Mouse (Mus musculus) stomach, embryonic 16.5 days (tissue): Measurements from ENCODE around the gene Crybb1. TPM values are rescaled to one million over a fixed set of nuclear protein-coding genes. Genes with fewer than 3 reads are reported as not detected.
A peak's percentile ranks its signal among the peaks of the same experiment; 100 is the strongest.

Experiments used
- ATAC-seq: fragments of 200-750 bp; cut with Nextera tagmentation; 2 replicates; pipeline ENCODE4 v1.8.0; 2017; ENCODE audit warnings: moderate number of reproducible peaks, moderate TSS enrichment; ENCODE audit not compliant: insufficient read depth, low FRiP score
- H3K27ac ChIP-seq: fragments of 300-500 bp; sonication (generic); 2 replicates; pipeline ENCODE4 v1.5.1; 2014; ENCODE audit warnings: low read length
- H3K27me3 ChIP-seq: fragments of 300-500 bp; sonication (generic); 2 replicates; pipeline ENCODE4 v1.6.1; 2014; ENCODE audit warnings: low read length, control low read depth, mixed read lengths; ENCODE audit not compliant: control insufficient read depth, insufficient read depth
- H3K36me3 ChIP-seq: fragments of 300-500 bp; sonication (generic); 2 replicates; pipeline ENCODE4 v1.6.1; 2014; ENCODE audit warnings: low read length; ENCODE audit not compliant: control insufficient read depth, insufficient read depth
- H3K4me1 ChIP-seq: fragments of 300-500 bp; sonication (generic); 2 replicates; pipeline ENCODE4 v1.6.1; 2014; ENCODE audit warnings: low read length, control low read depth, mixed read lengths; ENCODE audit not compliant: control insufficient read depth, insufficient read depth
- H3K4me2 ChIP-seq: fragments of 300-500 bp; sonication (generic); 2 replicates; pipeline ENCODE4 v1.6.1; 2014; ENCODE audit warnings: low read depth, low read length, mixed read lengths
- H3K4me3 ChIP-seq: fragments of 300-500 bp; sonication (generic); replicated peaks from 2 replicates; pipeline ENCODE4 v1.5.1; 2014; ENCODE audit warnings: mild to moderate bottlenecking, low read length
- H3K9ac ChIP-seq: fragments of 300-500 bp; sonication (generic); 2 replicates; pipeline ENCODE4 v1.6.1; 2014; ENCODE audit warnings: low read length
- H3K9me3 ChIP-seq: fragments of 300-500 bp; sonication (generic); replicated peaks from 2 replicates; pipeline ENCODE4 v1.6.1; 2016; ENCODE audit warnings: low read length, control low read depth; ENCODE audit not compliant: control insufficient read depth
- WGBS: fragments of 180-500 bp; shearing (Covaris S2); extraction: QIAGEN DNeasy Blood & Tissue Kit; methylation state at CpG from one replicate; pipeline ENCODE4 v1.1.7; 2014; 5-methylcytosine and 5-hydroxymethylcytosine counted together
- polyA plus RNA-seq: library from polyadenylated mRNA; unstranded; fragments of >200 nt; fragmentation: Nextera tagmentation; extraction: Ambion mirVana; gene quantifications from 2 replicates; pipeline ENCODE4 v1.2.1, GENCODE M21; 2015

The Crybb1 gene
- polyA plus RNA-seq, 1 experiment from 2014 or later: 4.1 TPM

- Histone ChIP-seq H3K4me2 (no peak overlapping the region), H3K9me3 (no peaks in the 10 kb centered on the region), H3K4me3 (no peak overlapping the region), H3K9ac (no peak overlapping the region), H3K36me3 (no peaks in the 10 kb centered on the region), H3K27ac (peak overlapping the region; percentile 48; the same call in 1 of the 2 replicates), H3K4me1 (peaks cover 52% of the 10 kb centered on the region), H3K27me3 (no peaks in the 10 kb centered on the region)
- 74% methylated on average over 7 of the region's 7 CpGs for WGBS
- no peak for ATAC-seq
Observed at GRCm38 (mm10) chr5:112284203-112284582, 28.6 kb downstream of the Crybb1 start.

DNA sequence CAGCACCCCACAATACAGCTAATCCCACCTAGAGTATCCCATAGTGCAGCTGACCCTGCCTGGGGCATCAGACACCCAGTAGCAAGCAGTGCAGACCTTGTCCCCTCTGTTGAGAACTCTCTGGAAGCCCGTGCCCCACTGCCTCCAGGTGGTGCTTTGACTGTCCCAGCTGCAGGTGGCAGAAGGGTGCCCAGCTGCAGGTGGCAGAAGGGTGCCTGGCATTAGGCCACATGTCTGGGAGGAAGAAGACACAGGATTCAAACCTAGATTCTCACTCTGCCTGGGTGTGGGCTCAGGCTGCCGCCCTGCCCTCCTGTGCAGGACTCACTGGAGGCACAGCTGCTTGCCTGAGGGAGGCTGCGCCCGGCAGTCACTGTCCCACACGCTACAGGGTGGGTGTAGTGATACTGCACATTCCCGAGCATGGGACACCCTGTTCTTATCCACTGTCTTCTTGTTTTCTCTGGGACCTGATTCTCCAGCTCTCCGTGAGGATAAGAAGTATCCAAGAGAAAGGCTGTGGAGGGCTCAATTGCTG lies 30.0 kb downstream of the Crybb1 start:
- Histone ChIP-seq H3K4me1 (peaks cover 41% of the 10 kb centered on the region), H3K9ac (no peak overlapping the region), H3K4me2 (no peak overlapping the region), H3K27me3 (no peaks in the 10 kb centered on the region), H3K27ac (no peak overlapping the region), H3K36me3 (no peaks in the 10 kb centered on the region), H3K4me3 (no peak overlapping the region), H3K9me3 (no peaks in the 10 kb centered on the region)
- ATAC-seq: no peak
- WGBS: 92% methylated on average over 7 of the region's 7 CpGs

DNA sequence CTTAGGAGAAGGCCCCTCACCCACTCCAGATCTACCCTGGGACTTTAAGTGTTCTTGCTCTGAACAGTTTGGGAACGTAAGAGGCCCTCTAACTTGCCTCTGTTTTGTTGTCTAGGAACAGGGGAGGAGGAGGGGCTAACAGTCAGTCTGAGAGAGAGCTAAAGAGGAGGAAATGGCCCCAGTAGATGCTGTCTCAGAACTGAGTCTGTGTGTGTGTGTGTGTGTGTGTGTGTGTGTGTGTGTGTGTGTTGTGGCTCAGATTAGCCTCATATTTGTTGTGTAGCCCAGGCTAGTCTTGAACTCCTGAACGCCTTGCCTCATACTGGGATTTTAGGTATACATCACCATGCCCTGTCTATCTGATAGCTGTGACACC lies 31.0 kb downstream of the Crybb1 start:
- Histone ChIP-seq H3K4me2 (no peak overlapping the region), H3K4me1 (peaks cover 31% of the 10 kb centered on the region), H3K4me3 (no peak overlapping the region), H3K27ac (no peak overlapping the region), H3K36me3 (no peaks in the 10 kb centered on the region), H3K27me3 (no peaks in the 10 kb centered on the region), H3K9ac (no peak overlapping the region), H3K9me3 (no peaks in the 10 kb centered on the region)
- ATAC-seq: no peak
- 71% methylated on average over 2 of the region's 2 CpGs for WGBS

DNA sequence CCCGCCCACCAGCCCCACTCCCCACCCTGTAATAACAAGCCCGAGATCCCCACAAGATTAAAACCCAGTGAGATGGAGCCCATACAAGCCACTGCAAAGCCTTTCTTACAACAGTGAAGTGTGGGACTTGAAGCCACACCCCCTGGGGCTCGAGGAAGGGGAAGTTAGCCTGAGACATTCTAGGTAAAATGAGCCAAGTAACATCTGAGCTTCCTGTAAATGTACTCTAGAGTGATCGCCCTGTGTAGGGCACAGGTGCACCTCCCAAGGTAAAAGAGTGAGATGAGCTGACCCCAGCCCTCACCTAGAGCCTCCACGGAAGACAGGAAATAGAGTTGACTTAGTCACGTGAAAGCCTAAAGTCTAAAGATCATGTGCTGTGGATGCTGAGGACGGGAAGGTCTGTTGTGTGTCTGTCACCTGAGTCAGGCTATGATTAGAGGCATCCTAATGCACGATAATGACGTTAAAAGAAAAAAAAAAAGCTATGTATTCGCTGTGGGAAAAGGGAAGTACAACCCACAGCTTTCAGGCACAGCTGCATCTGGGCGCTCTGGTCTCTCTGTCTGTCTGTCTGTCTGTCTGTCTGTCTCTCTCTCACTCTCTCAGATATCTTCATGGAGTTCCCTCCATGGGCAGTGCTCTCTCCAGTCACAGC lies 31.5 kb downstream of the Crybb1 start:
- Histone ChIP-seq H3K4me1 (peaks cover 31% of the 10 kb centered on the region), H3K27me3 (no peaks in the 10 kb centered on the region), H3K36me3 (no peaks in the 10 kb centered on the region), H3K27ac (peak overlapping the region; percentile 38; the same call in 1 of the 2 replicates), H3K9me3 (no peaks in the 10 kb centered on the region), H3K4me2 (no peak overlapping the region), H3K4me3 (no peak overlapping the region), H3K9ac (no peak overlapping the region)
- no peak for ATAC-seq
- WGBS: 64% methylated on average over 11 of the region's 11 CpGs

DNA sequence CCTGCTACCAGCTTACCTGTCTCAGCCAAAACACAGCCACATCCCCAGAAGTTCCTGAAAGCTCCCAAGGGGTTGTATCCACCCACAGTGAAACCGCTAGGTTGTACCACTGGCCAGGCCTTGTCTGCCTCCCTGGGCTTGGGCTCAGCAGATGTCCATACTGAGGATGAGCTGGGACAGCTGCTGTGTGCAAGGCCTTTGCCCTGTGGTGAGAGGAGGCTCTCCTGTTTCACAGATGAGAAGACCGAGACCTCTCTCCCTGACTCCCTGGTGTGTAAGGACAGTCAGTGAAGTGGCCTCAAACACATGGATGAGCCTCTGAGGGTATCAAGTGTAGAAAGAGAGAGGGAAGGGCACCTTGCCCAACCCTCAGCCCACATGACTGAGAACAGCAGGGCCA lies 32.0 kb downstream of the Crybb1 start:
- H3K4me2 ChIP-seq: no peak overlapping the region
- H3K9ac ChIP-seq: peak overlapping the region; percentile 21; the same call in 1 of the 2 replicates
- H3K4me1 ChIP-seq: peaks cover 25% of the 10 kb centered on the region
- H3K9me3 ChIP-seq: no peaks in the 10 kb centered on the region
- 78% methylated on average over 2 of the region's 2 CpGs for WGBS
- H3K27ac ChIP-seq: peak overlapping the region; percentile 38
- no peaks in the 10 kb centered on the region for H3K27me3 ChIP-seq
- no peak overlapping the region for H3K4me3 ChIP-seq
- no peak for ATAC-seq
- H3K36me3 ChIP-seq: no peaks in the 10 kb centered on the region

DNA sequence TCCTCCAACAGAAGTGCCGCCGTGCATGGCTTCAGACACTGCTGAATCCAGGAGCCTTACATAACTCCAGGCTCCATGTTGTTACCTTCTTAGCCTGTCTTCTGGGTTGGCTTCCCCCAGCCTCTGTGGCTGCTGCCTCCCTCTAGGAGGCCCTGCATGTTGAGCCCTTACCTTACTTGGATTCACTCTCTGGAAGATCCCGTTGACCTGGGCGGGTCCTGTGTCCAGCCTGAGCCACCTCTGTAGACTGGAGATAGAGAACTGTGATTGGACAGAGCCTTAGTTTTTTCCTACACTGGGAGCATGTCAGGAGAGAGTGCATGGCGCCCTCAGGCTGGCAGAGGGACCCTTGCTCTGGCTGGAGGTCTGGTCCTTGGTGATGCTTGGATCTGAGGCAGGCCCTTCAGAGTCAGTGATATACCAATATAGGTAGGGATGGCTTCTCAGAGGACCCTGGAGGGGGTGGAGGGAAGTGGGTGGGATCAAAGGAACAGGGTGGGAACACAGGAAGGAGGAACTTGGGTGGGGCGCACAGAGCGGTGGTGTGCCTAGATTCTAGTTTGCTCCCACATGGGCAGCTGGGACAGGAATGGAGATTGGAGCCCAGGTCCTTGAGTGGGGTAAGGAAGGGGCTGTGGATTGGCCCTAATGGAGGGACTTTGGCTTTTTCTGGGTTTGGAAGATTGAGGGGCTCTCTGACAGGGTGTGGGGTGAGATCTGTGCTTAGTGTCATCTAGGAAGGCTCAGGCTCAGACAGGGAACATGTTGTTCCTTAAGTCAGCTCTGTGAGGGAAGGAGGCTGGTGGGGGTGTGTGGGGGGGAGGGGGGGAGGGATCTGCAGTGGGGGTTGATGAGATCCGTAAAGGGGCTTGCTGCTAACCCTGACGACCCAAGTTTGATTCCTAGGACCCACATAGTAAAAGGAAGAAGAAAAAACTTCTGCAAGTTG lies 32.9 kb downstream of the Crybb1 start:
- no peaks in the 10 kb centered on the region for H3K27me3 ChIP-seq
- ATAC-seq: no peak
- 75% methylated on average over 9 of the region's 9 CpGs for WGBS
- no peaks in the 10 kb centered on the region for H3K36me3 ChIP-seq
- peak overlapping the region; percentile 6; the same call in 1 of the 2 replicates for H3K9ac ChIP-seq
- peaks cover 20% of the 10 kb centered on the region for H3K4me1 ChIP-seq
- no peak overlapping the region for H3K4me2 ChIP-seq
- no peaks in the 10 kb centered on the region for H3K9me3 ChIP-seq
- H3K27ac ChIP-seq: no peak overlapping the region; the same call in 1 of the 2 replicates
- H3K4me3 ChIP-seq: no peak overlapping the region

- ATAC-seq: no peak; the same call in 1 of the 2 replicates
- WGBS: 50% methylated on average over 8 of the region's 8 CpGs
- no peaks in the 10 kb centered on the region for H3K36me3 ChIP-seq
- H3K27ac ChIP-seq: no peak overlapping the region
- H3K4me3 ChIP-seq: 0 out of 2 replicates have a peak overlapping the region, but pooled peaks have one; percentile 4
- H3K4me2 ChIP-seq: no peak overlapping the region
- H3K4me1 ChIP-seq: peaks cover 20% of the 10 kb centered on the region
- no peaks in the 10 kb centered on the region for H3K9me3 ChIP-seq
- no peak overlapping the region for H3K9ac ChIP-seq
- H3K27me3 ChIP-seq: no peaks in the 10 kb centered on the region
Observed at GRCm38 (mm10) chr5:112289236-112289635, 33.6 kb downstream of the Crybb1 start.

GRCm38 (mm10) chr5:112289819-112290535 lies 34.4 kb downstream of the Crybb1 start:
- ATAC-seq: no peak
- Histone ChIP-seq H3K4me2 (no peak overlapping the region), H3K27ac (no peak overlapping the region), H3K36me3 (no peaks in the 10 kb centered on the region), H3K4me3 (no peak overlapping the region), H3K4me1 (peaks cover 20% of the 10 kb centered on the region), H3K9ac (no peak overlapping the region; the same call in 1 of the 2 replicates), H3K27me3 (no peaks in the 10 kb centered on the region), H3K9me3 (no peaks in the 10 kb centered on the region)
- WGBS: 81% methylated on average over 16 of the region's 16 CpGs
